Mouse (Mus musculus) myocyte (in vitro differentiated cells): Measurements from ENCODE around the gene Wdr45b. TPM values are rescaled to one million over a fixed set of nuclear protein-coding genes. Genes with fewer than 3 reads are reported as not detected.
"Not testable (repeated sequence)": the region's sequence is repeated elsewhere in the genome, so short reads cannot be mapped to it uniquely, and the experiment has no call there.

Experiments used
- H3K27me3 ChIP-seq: one replicate; pipeline ENCODE4 v1.6.1; 2011; ENCODE audit not compliant: control insufficient read depth, insufficient read depth, insufficient read length
- H3K36me3 ChIP-seq: one replicate; pipeline ENCODE4 v1.6.1; 2011; ENCODE audit not compliant: control insufficient read depth, insufficient read depth
- H3K4me2 ChIP-seq: one replicate; pipeline ENCODE4 v1.6.1; 2011; ENCODE audit warnings: low read depth, control low read depth
- H3K4me3 ChIP-seq: one replicate; pipeline ENCODE4 v1.5.1; 2011; ENCODE audit warnings: mild to moderate bottlenecking, control low read depth, moderate library complexity
- H3K79me2 ChIP-seq: one replicate; pipeline ENCODE4 v1.6.1; 2011; ENCODE audit not compliant: control insufficient read depth, insufficient read depth
- H3ac ChIP-seq: one replicate; pipeline ENCODE4 v1.6.1; 2011; ENCODE audit not compliant: control insufficient read depth, insufficient read length
- CEBPB ChIP-seq: IDR thresholded peaks from 2 replicates; pipeline ENCODE4 v1.6.1; 2011; ENCODE audit warnings: mild to moderate bottlenecking, moderate library complexity; ENCODE audit not compliant: poor library complexity, insufficient read depth, severe bottlenecking
- E2F4 ChIP-seq: IDR thresholded peaks from one replicate; pipeline ENCODE4 v1.6.1; 2011; ENCODE audit warnings: mild to moderate bottlenecking, control low read depth, moderate library complexity; ENCODE audit not compliant: insufficient read depth
- MAX ChIP-seq: IDR thresholded peaks from one replicate; pipeline ENCODE4 v1.6.1; 2011; ENCODE audit warnings: low read depth, mild to moderate bottlenecking, control low read depth
- MYOD1 ChIP-seq, 3 experiments: IDR thresholded peaks; one replicate each; pipeline ENCODE4 v1.6.1; 2011; ENCODE audit warnings: control low read depth in 2 of 3, low read depth in 2 of 3, mild to moderate bottlenecking in 2 of 3, moderate library complexity in 1 of 3; ENCODE audit not compliant: insufficient read length in 2 of 3, control insufficient read depth in 1 of 3
- MYOG ChIP-seq, 3 experiments: IDR thresholded peaks; one replicate each; pipeline ENCODE4 v1.6.1; 2011; ENCODE audit warnings: control low read depth in 2 of 3, low read depth in 2 of 3, mild to moderate bottlenecking in 2 of 3; ENCODE audit not compliant: insufficient read length in 2 of 3, control insufficient read depth in 1 of 3, insufficient read depth in 1 of 3
- POLR2A ChIP-seq: IDR thresholded peaks from one replicate; pipeline ENCODE4 v1.6.1; 2011; ENCODE audit warnings: low read depth, mild to moderate bottlenecking, control low read depth, moderate library complexity; ENCODE audit not compliant: insufficient read length
- POLR2AphosphoS2 ChIP-seq: IDR thresholded peaks from one replicate; pipeline ENCODE4 v1.6.1; 2011; ENCODE audit warnings: low read depth, control low read depth; ENCODE audit not compliant: insufficient read length
- REST ChIP-seq: IDR thresholded peaks from one replicate; pipeline ENCODE4 v1.6.1; 2011; ENCODE audit warnings: mild to moderate bottlenecking, control low read depth, moderate library complexity; ENCODE audit not compliant: insufficient read depth, insufficient read length
- SRF ChIP-seq: IDR thresholded peaks from one replicate; pipeline ENCODE4 v1.6.1; 2011; ENCODE audit warnings: low read depth; ENCODE audit not compliant: control insufficient read depth, insufficient read length
- TCF12 ChIP-seq: IDR thresholded peaks from one replicate; pipeline ENCODE4 v1.6.1; 2011; ENCODE audit warnings: mild to moderate bottlenecking, control low read depth; ENCODE audit not compliant: poor library complexity, insufficient read depth, severe bottlenecking
- TCF3 ChIP-seq: IDR thresholded peaks from one replicate; pipeline ENCODE4 v1.6.1; 2011; ENCODE audit warnings: low read depth, control low read depth; ENCODE audit not compliant: insufficient read length
- USF1 ChIP-seq: IDR thresholded peaks from one replicate; pipeline ENCODE4 v1.6.1; 2011; ENCODE audit warnings: low read depth, mild to moderate bottlenecking, control low read depth, moderate library complexity
- polyA plus RNA-seq: library from polyadenylated mRNA; unstranded; fragments of >200 nt; fragmentation: generic; extraction: Trizol; gene quantifications from one replicate; pipeline ENCODE4 v1.2.1, GENCODE M21; 2012; ENCODE audit warnings: missing spikeins

Wdr45b gene
- polyA plus RNA-seq, 1 experiment = 66.4 TPM

DNA sequence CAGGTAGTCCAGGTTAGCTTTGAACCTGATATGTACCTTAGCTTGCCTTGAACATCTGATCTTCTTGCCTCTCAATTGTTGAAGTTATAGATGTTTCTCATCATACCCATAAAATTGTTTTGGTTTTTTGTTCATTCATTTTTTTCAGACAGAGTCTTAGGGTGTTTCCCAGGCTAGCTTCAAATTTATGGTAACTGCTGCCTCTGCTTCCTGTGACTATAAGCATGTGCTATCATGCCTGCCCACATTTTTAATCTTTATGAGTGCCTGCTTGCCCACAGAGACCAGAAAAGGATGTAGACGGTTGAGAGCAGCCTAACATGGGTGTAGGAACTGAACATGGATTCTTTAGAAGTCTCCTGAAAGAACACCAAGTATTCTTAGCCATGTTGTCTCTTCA lies 14.5 kb upstream of the Wdr45b start:
- no peak overlapping the region for H3K4me2 ChIP-seq
- H3K79me2 ChIP-seq = no peaks in the 10 kb centered on the region
- TF ChIP-seq TCF3 (no peak), CEBPB (no peak)
- no peaks in the 10 kb centered on the region for H3K27me3 ChIP-seq
- no peaks in the 10 kb centered on the region for H3K36me3 ChIP-seq
- H3K4me3 ChIP-seq = no peak overlapping the region
- H3ac ChIP-seq = no peak overlapping the region

DNA sequence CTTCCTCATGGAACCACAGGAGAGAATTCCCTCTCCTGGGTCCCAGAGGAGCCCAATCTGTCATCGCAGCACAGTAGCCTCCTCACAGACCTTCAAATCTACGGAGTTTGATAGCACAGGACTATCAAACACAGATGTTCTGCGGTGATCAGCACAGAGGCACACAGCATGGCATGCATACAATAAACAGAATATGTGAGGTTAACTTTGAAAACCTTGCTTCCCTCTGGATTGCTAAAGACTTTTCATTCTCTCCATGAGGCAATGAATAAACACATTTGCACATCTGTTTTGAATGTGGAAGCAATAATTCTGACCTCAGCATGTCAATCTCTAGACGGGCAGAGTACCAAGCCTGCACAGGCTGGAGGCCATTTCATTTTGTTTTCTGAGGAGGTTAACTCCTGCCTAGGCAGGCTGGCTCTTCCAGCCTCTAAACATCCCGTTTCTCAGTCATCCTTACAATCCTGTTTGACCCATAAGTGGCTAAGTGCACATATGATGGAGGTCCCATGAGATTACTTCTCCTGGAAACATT lies 13.0 kb upstream of the Wdr45b start:
- no peaks in the 10 kb centered on the region for H3K36me3 ChIP-seq
- H3K79me2 ChIP-seq = no peaks in the 10 kb centered on the region
- H3K27me3 ChIP-seq = no peaks in the 10 kb centered on the region
- no peak overlapping the region for H3ac ChIP-seq
- no peak for TF ChIP-seq POLR2A
- TF ChIP-seq USF1 = no peak
- no peak for TF ChIP-seq POLR2AphosphoS2
- no peak for TF ChIP-seq TCF12
- no peak for TF ChIP-seq MYOD1 (IDR thresholded peaks at IDR 0.05; ENCODE audit: control insufficient read depth in 1 of 3, insufficient read length in 2 of 3, low read depth in 2 of 3)
- TF ChIP-seq TCF3 = no peak
- no peak for TF ChIP-seq MYOG (IDR thresholded peaks at IDR 0.05; ENCODE audit: control insufficient read depth in 1 of 3, insufficient read depth in 1 of 3, insufficient read length in 2 of 3, low read depth in 2 of 3)
- TF ChIP-seq SRF = no peak
- no peak overlapping the region for H3K4me3 ChIP-seq
- H3K4me2 ChIP-seq = no peak overlapping the region

DNA sequence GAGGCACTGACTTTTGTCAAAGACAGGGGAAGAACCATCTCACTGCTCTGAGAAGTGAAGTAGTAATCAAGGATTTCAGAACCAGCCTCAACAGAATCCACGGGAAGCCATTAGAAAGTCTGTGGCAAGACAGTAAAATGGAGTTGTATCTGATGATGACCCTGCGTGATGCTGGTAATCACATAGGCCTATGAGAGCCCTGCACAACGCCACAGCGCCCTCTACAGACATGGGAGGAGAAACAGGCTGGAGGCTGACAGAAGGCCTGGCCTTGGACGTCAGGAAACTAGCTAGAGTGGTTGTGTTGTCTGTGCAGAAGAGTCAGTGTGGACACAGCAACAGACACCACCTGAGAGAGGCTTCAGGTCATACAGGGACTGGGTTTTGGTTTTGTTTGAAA lies 8.0 kb upstream of the Wdr45b start:
- H3K27me3 ChIP-seq = no peaks in the 10 kb centered on the region
- no peak overlapping the region for H3ac ChIP-seq
- no peaks in the 10 kb centered on the region for H3K79me2 ChIP-seq
- H3K4me3 ChIP-seq = no peak overlapping the region
- no peak for TF ChIP-seq MAX
- no peak for TF ChIP-seq CEBPB
- TF ChIP-seq TCF12 = no peak
- TF ChIP-seq REST = no peak
- TF ChIP-seq E2F4 = no peak
- TF ChIP-seq USF1 = no peak
- TF ChIP-seq SRF = no peak
- TF ChIP-seq TCF3 = no peak
- no peak for TF ChIP-seq POLR2AphosphoS2
- TF ChIP-seq MYOD1 (IDR thresholded peaks at IDR 0.05; ENCODE audit: control insufficient read depth in 1 of 3, insufficient read length in 2 of 3, low read depth in 2 of 3) = no peak
- TF ChIP-seq MYOG (IDR thresholded peaks at IDR 0.05; ENCODE audit: control insufficient read depth in 1 of 3, insufficient read depth in 1 of 3, insufficient read length in 2 of 3, low read depth in 2 of 3) = no peak
- no peak for TF ChIP-seq POLR2A
- no peak overlapping the region for H3K4me2 ChIP-seq
- H3K36me3 ChIP-seq = no peaks in the 10 kb centered on the region

- Histone ChIP-seq H3ac (peak overlapping the region; percentile 71), H3K27me3 (no peaks in the 10 kb centered on the region), H3K36me3 (no peaks in the 10 kb centered on the region), H3K4me3 (peak overlapping the region; percentile 90), H3K79me2 (peaks cover 64% of the 10 kb centered on the region), H3K4me2 (peak overlapping the region; percentile 99)
- no peak for TF ChIP-seq POLR2AphosphoS2
- TF ChIP-seq SRF = no peak
- no peak for TF ChIP-seq TCF12
- TF ChIP-seq E2F4 = no peak
- no peak for TF ChIP-seq REST
- no peak for TF ChIP-seq TCF3
- TF ChIP-seq MYOG (IDR thresholded peaks at IDR 0.05; ENCODE audit: control insufficient read depth in 1 of 3, insufficient read depth in 1 of 3, insufficient read length in 2 of 3, low read depth in 2 of 3) = no peak
- TF ChIP-seq POLR2A = no peak
- TF ChIP-seq MAX = no peak
- TF ChIP-seq CEBPB = no peak
- no peak for TF ChIP-seq MYOD1 (IDR thresholded peaks at IDR 0.05; ENCODE audit: control insufficient read depth in 1 of 3, insufficient read length in 2 of 3, low read depth in 2 of 3)
- no peak for TF ChIP-seq USF1
Observed at GRCm38 (mm10) chr11:121353326-121354090, 737 bp downstream of the Wdr45b start.

GRCm38 (mm10) chr11:121348727-121349126 lies 5.5 kb downstream of the Wdr45b start:
- H3K4me3 ChIP-seq, H3ac ChIP-seq, H3K27me3 ChIP-seq, H3K4me2 ChIP-seq, H3K36me3 ChIP-seq: not testable (repeated sequence)
- peaks cover 79% of the 10 kb centered on the region for H3K79me2 ChIP-seq
